Mouse (Mus musculus): ENCODE results near the gene Rpl21. TPM values are rescaled to one million over a fixed set of nuclear protein-coding genes. Genes with fewer than 3 reads are reported as not detected.

The Rpl21 gene
- 153 TPM for polyA plus RNA-seq (2014; fragmentation: Illumina TruSeq; extraction: RNeasy Lipid Tissue Mini Kit (QIAGEN cat#74804); ENCODE audit: low replicate concordance)

DNA sequence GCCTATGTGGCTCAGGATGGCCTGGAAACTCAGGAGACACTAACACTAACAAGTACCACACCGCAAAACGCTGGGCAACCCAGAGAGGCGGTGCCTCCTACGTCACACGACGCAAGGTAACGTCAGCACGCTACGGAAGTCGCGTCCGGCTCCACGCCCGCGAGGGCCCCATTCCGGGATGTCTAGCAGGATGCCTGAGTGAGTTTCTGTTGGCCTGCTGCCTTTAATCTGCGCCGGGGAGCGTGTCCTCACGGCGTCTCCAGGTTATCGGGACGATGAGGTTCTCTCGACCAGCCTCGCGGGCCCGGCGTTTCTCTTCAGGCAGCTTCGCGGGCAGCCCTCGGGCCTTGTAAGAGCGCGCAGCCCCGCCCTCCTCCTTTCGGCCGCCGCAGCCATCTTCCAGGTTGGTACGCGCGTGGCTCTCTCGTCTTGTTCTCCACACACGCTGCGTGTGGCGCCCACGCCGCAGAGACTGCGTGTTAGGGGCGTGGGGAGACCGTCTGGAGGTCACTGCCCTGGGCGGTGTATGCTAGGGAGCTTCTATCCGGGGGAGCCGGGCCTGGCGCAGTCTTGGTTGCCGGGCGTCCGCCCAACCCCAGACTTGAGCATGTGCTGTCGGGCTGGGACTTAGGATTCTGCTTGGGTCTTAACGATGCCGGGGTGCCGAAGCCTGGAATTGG is at the start of gene Rpl21:
Gene Rpl21, plus strand, starts transcription at position 122 of the 680 bp plus-strand sequence.

DNA sequence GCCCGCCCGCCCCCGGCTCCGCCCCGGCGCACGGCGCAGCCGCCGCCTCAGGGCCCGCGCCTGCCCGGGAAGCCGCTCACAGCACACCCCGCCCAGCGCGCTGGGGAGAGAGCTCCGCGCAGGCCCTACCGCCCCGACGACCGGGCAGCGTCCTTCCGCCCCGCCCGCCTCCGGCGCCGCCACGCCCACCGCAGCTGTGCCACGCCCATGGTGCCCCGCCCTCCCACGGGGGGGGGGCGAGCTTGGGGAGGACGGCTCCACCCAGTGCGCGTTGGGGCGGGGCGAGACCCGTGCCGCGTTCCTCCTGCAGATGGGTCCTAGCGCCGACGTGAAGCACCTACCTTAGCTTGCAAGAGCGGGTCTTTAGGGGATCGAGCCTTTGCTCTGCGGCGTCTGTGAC is 37.8 kb upstream of the Rpl21 start, which contains the start of gene Usp12:
Gene Usp12, minus strand, starts transcription at position 154 of the 400 bp plus-strand sequence.

DNA sequence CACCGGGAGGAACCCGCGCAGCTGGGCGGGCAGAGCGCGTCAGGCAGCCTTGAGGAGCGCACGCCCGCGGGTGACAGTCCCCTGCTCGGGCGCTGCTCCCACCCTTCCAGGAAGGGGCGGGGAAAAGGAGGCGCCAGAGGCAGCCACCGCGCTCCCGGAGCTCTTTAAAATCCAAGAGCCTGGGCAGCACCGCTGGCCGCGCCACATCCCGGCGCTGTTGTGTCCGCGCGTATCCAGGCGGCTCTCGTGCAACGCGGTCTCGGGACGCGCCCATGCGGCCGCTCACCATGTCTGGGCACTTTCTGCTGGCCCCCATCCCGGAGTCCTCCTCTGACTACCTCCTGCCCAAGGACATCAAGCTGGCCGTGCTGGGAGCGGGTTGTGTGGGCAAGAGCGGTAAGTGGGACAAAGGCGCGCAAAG is 12.3 kb downstream of the Rpl21 start, which contains the start of gene Rasl11a:
Gene Rasl11a, plus strand, starts transcription at position 127 of the 421 bp plus-strand sequence.

Other genes with a start within 250 kb of the Rpl21 start
- not detected for gene Gpr12, start 247.7 kb upstream of the Rpl21 start, polyA plus RNA-seq (2014; fragmentation: Illumina TruSeq; extraction: RNeasy Lipid Tissue Mini Kit (QIAGEN cat#74804); ENCODE audit: low replicate concordance)
- gene Usp12, start 37.9 kb upstream of the Rpl21 start, polyA plus RNA-seq (2014; fragmentation: Illumina TruSeq; extraction: RNeasy Lipid Tissue Mini Kit (QIAGEN cat#74804); ENCODE audit: low replicate concordance) = 123 TPM
- not detected for gene Rasl11a, start 12.2 kb downstream of the Rpl21 start, polyA plus RNA-seq (2014; fragmentation: Illumina TruSeq; extraction: RNeasy Lipid Tissue Mini Kit (QIAGEN cat#74804); ENCODE audit: low replicate concordance)
- gene Gtf3a, start 115.8 kb downstream of the Rpl21 start, polyA plus RNA-seq (2014; fragmentation: Illumina TruSeq; extraction: RNeasy Lipid Tissue Mini Kit (QIAGEN cat#74804); ENCODE audit: low replicate concordance) = 15.2 TPM
- gene Mtif3, start 130.9 kb downstream of the Rpl21 start, polyA plus RNA-seq (2014; fragmentation: Illumina TruSeq; extraction: RNeasy Lipid Tissue Mini Kit (QIAGEN cat#74804); ENCODE audit: low replicate concordance) = 27.2 TPM
- gene Lnx2, start 243.7 kb downstream of the Rpl21 start, polyA plus RNA-seq (2014; fragmentation: Illumina TruSeq; extraction: RNeasy Lipid Tissue Mini Kit (QIAGEN cat#74804); ENCODE audit: low replicate concordance) = 11.8 TPM
- 70.6 TPM for gene Polr1d, start 244.2 kb downstream of the Rpl21 start, polyA plus RNA-seq (2014; fragmentation: Illumina TruSeq; extraction: RNeasy Lipid Tissue Mini Kit (QIAGEN cat#74804); ENCODE audit: low replicate concordance)